Mouse (Mus musculus): ENCODE data around the gene Olfr524. TPM values are rescaled to one million over a fixed set of nuclear protein-coding genes. Genes with fewer than 3 reads are reported as not detected.
A peak's percentile ranks its signal among the peaks of the same experiment; 100 is the strongest.

The Olfr524 gene
- polyA plus RNA-seq, 1 experiment from 2014 or later: not detected

DNA sequence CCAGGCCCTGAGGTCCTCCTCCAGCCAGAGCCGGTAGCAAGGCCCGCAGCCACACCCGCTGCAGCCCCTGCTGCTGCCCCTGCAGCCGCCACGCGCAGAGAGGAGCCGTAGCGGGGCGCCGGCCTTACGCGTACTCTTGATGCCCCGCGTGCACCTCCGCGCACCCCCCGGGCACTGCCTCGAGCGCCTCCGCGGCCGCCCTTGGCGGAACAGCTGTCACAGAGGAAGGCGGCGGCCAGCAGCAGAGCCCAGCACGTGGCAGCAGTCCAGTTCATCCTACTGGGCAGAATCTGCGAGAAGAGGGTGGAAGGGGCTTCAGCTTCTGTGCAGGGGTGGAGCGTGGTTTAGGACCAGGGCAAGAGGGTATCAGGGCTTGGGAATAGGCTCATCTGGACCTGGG, 52.4 kb downstream of the Olfr524 start:
- DNase-seq (ENCODE audit: low spot score) (peak; percentile 9), ATAC-seq (ENCODE audit: low read depth) (peak; percentile 49; the same call in 1 of the 2 replicates)
- 4% methylated on average over 27 of the region's 28 CpGs for WGBS
- Histone ChIP-seq H3K9me3 (ENCODE audit: control insufficient read depth, low read length) (no peaks in the 10 kb centered on the region), H3K27ac (replicated peaks; ENCODE audit: low read depth, low read length) (no peak overlapping the region), H3K36me3 (ENCODE audit: control insufficient read depth, insufficient read depth, low read length) (0 out of 2 replicates have a peak, but pooled peaks cover 5% of the 10 kb centered on the region), H3K4me2 (ENCODE audit: low read depth, low read length) (peak overlapping the region; percentile 52), H3K27me3 (replicated peaks; ENCODE audit: control insufficient read depth, insufficient read depth, low read length) (peaks cover 36% of the 10 kb centered on the region), H3K9ac (ENCODE audit: low read depth, low read length) (peak overlapping the region; percentile 47), H3K4me1 (ENCODE audit: control insufficient read depth, insufficient read depth, low read length) (peaks cover 15% of the 10 kb centered on the region), H3K4me3 (ENCODE audit: low read depth, low read length) (peak overlapping the region; percentile 33)

Other genes starting within 250 kb of the Olfr524 start
- gene 6430531B16Rik, start 227.2 kb downstream of the Olfr524 start, polyA plus RNA-seq (2014; fragmentation: Nextera tagmentation; extraction: Ambion mirVana): 0.48 and 2.4 TPM in 2 replicates
- 1.5 and 2.4 TPM in 2 replicates for gene Adam8, start 213.4 kb downstream of the Olfr524 start, polyA plus RNA-seq (2014; fragmentation: Nextera tagmentation; extraction: Ambion mirVana)
- gene Zfp511, start 169.6 kb downstream of the Olfr524 start, polyA plus RNA-seq (2014; fragmentation: Nextera tagmentation; extraction: Ambion mirVana): 31.1 and 31.4 TPM in 2 replicates
- 46.2 and 58.5 TPM in 2 replicates for gene Tubgcp2, start 169.3 kb downstream of the Olfr524 start, polyA plus RNA-seq (2014; fragmentation: Nextera tagmentation; extraction: Ambion mirVana)
- gene Msx3, start 156.9 kb downstream of the Olfr524 start, polyA plus RNA-seq (2014; fragmentation: Nextera tagmentation; extraction: Ambion mirVana): not detected in 2 replicates
- gene Caly, start 123.4 kb downstream of the Olfr524 start, polyA plus RNA-seq (2014; fragmentation: Nextera tagmentation; extraction: Ambion mirVana): 3.4 and 3.6 TPM in 2 replicates
- 0.60 TPM in 1 of 2 replicates, not detected in the other for gene Prap1, start 112.6 kb downstream of the Olfr524 start, polyA plus RNA-seq (2014; fragmentation: Nextera tagmentation; extraction: Ambion mirVana)
- gene Fuom, start 103.5 kb downstream of the Olfr524 start, polyA plus RNA-seq (2014; fragmentation: Nextera tagmentation; extraction: Ambion mirVana): 26.0 and 29.4 TPM in 2 replicates
- 16.7 and 17.8 TPM in 2 replicates for gene Paox, start 90.2 kb downstream of the Olfr524 start, polyA plus RNA-seq (2014; fragmentation: Nextera tagmentation; extraction: Ambion mirVana)
- 136 and 146 TPM in 2 replicates for gene Echs1, start 89.5 kb downstream of the Olfr524 start, polyA plus RNA-seq (2014; fragmentation: Nextera tagmentation; extraction: Ambion mirVana)
- 25.0 and 25.4 TPM in 2 replicates for gene Mtg1, start 68.4 kb downstream of the Olfr524 start, polyA plus RNA-seq (2014; fragmentation: Nextera tagmentation; extraction: Ambion mirVana)
- gene Sprn, start 51.1 kb downstream of the Olfr524 start, polyA plus RNA-seq (2014; fragmentation: Nextera tagmentation; extraction: Ambion mirVana): 1.6 and 2.5 TPM in 2 replicates
- gene Olfr522, start 41.2 kb downstream of the Olfr524 start, polyA plus RNA-seq (2014; fragmentation: Nextera tagmentation; extraction: Ambion mirVana): not detected in 2 replicates
- gene Olfr523, start 32.7 kb downstream of the Olfr524 start, polyA plus RNA-seq (2014; fragmentation: Nextera tagmentation; extraction: Ambion mirVana): 0.20 and 0.22 TPM in 2 replicates
- 0.06 TPM in 1 of 2 replicates, not detected in the other for gene Cd163l1, start 12.3 kb upstream of the Olfr524 start, polyA plus RNA-seq (2014; fragmentation: Nextera tagmentation; extraction: Ambion mirVana)
- not detected in 2 replicates for gene 5830411N06Rik, start 41.3 kb upstream of the Olfr524 start, polyA plus RNA-seq (2014; fragmentation: Nextera tagmentation; extraction: Ambion mirVana)
- gene Olfr525, start 114.9 kb upstream of the Olfr524 start, polyA plus RNA-seq (2014; fragmentation: Nextera tagmentation; extraction: Ambion mirVana): not detected in 2 replicates
- gene Olfr527, start 128.1 kb upstream of the Olfr524 start, polyA plus RNA-seq (2014; fragmentation: Nextera tagmentation; extraction: Ambion mirVana): not detected in 2 replicates
- gene Olfr60, start 155.7 kb upstream of the Olfr524 start, polyA plus RNA-seq (2014; fragmentation: Nextera tagmentation; extraction: Ambion mirVana): not detected in 2 replicates
- not detected in 2 replicates for gene Olfr530, start 170.4 kb upstream of the Olfr524 start, polyA plus RNA-seq (2014; fragmentation: Nextera tagmentation; extraction: Ambion mirVana)
- not detected in 2 replicates for gene Olfr531, start 197.0 kb upstream of the Olfr524 start, polyA plus RNA-seq (2014; fragmentation: Nextera tagmentation; extraction: Ambion mirVana)
- not detected in 2 replicates for gene Olfr532, start 215.7 kb upstream of the Olfr524 start, polyA plus RNA-seq (2014; fragmentation: Nextera tagmentation; extraction: Ambion mirVana)

All from embryonic facial prominence, embryonic 14.5 days (tissue).